Mouse (Mus musculus) erythroblast, embryonic 14.5 days (primary cell): ENCODE measurements around the gene Gna14. TPM values are rescaled to one million over a fixed set of nuclear protein-coding genes. Genes with fewer than 3 reads are reported as not detected.

Source experiments
- H3K27me3 ChIP-seq: 2 replicates; pipeline ENCODE4 v1.6.1; 2012; ENCODE audit warnings: inconsistent platforms; ENCODE audit not compliant: control insufficient read depth
- H3K36me3 ChIP-seq: 2 replicates; pipeline ENCODE4 v1.6.1; 2012; ENCODE audit warnings: mild to moderate bottlenecking, inconsistent platforms; ENCODE audit not compliant: control insufficient read depth
- H3K4me1 ChIP-seq: 2 replicates; pipeline ENCODE4 v1.6.1; 2012; ENCODE audit warnings: inconsistent platforms; ENCODE audit not compliant: control insufficient read depth
- H3K4me3 ChIP-seq: replicated peaks from 2 replicates; pipeline ENCODE3; 2012; ENCODE audit warnings: moderate library complexity, mild to moderate bottlenecking, inconsistent platforms
- H3K9me3 ChIP-seq: 2 replicates; pipeline ENCODE4 v1.6.1; 2012; ENCODE audit warnings: low read length, inconsistent platforms, mixed read lengths; ENCODE audit not compliant: control insufficient read depth
- GATA1 ChIP-seq: IDR thresholded peaks from 2 replicates; pipeline ENCODE4 v1.6.1; 2012; ENCODE audit warnings: low read length, inconsistent platforms, mixed read lengths
- TAL1 ChIP-seq: IDR thresholded peaks from 3 replicates; pipeline ENCODE4 v1.6.1; 2012; ENCODE audit warnings: low read length, inconsistent platforms, mixed read lengths
- polyA plus RNA-seq: library from polyadenylated mRNA; stranded (reverse); fragments of >175 nt; gene quantifications from 2 replicates; pipeline ENCODE4 v1.2.3, GENCODE M21; 2012

The Gna14 gene
- polyA plus RNA-seq, 1 experiment: not detected

DNA sequence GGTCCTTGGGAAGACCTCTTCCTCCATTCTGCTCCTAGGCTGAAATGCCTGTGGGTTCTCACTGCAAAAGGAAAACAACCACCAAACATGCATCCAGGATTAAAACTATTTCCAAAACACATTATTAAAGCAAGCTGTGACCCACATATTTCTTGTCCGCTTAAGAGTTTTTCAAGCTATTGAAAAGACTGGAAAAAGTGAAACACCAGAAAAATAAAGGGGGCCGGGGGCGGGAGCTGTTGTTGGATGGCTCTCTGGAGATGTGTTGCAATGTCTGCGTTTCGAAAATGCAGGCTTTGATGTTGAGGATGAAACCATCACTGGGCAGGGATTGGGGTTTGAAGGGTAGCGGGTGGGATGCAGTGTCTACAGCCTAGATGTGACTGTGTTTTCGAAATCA, 149.0 kb downstream of the Gna14 start:
- Histone ChIP-seq H3K36me3 (no peaks in the 10 kb centered on the region), H3K4me1 (no peaks in the 10 kb centered on the region), H3K9me3 (no peaks in the 10 kb centered on the region), H3K4me3 (no peak overlapping the region), H3K27me3 (no peaks in the 10 kb centered on the region)
- TF ChIP-seq TAL1 (no peak), GATA1 (no peak)

- Histone ChIP-seq H3K36me3 (no peaks in the 10 kb centered on the region), H3K4me3 (no peak overlapping the region), H3K27me3 (no peaks in the 10 kb centered on the region), H3K9me3 (no peaks in the 10 kb centered on the region), H3K4me1 (no peaks in the 10 kb centered on the region)
- TF ChIP-seq GATA1 (no peak), TAL1 (no peak)
These were observed 149.8 kb downstream of the Gna14 start for GRCm38 (mm10) chr19:16585379-16585778.

GRCm38 (mm10) chr19:16593256-16593974, 157.9 kb downstream of the Gna14 start:
- H3K36me3 ChIP-seq: no peaks in the 10 kb centered on the region
- no peaks in the 10 kb centered on the region for H3K27me3 ChIP-seq
- H3K9me3 ChIP-seq: no peaks in the 10 kb centered on the region
- H3K4me3 ChIP-seq: no peak overlapping the region
- TF ChIP-seq GATA1 (no peak), TAL1 (no peak)
- no peaks in the 10 kb centered on the region for H3K4me1 ChIP-seq

DNA sequence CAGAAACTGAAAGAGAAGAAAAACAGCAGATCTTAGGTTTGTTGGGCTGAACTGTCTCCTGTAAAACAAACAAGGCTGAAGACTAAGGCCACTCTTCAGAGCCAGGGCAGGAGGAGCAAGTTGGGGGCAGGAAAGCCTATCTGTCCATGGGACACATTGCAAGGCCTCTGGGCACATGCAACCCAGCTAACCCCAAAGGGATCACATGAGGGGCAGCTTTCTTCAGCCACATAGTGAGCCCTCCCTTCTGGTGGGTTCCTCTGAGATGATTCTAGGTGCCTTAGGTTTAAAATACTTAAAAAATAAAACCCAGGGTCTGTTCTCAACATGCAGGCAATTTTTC, 158.4 kb downstream of the Gna14 start:
- H3K36me3 ChIP-seq: no peaks in the 10 kb centered on the region
- H3K4me1 ChIP-seq: no peaks in the 10 kb centered on the region
- no peak overlapping the region for H3K4me3 ChIP-seq
- TF ChIP-seq TAL1 (no peak), GATA1 (no peak)
- H3K9me3 ChIP-seq: no peaks in the 10 kb centered on the region
- H3K27me3 ChIP-seq: no peaks in the 10 kb centered on the region

- Histone ChIP-seq H3K4me1 (no peaks in the 10 kb centered on the region), H3K36me3 (no peaks in the 10 kb centered on the region), H3K27me3 (no peaks in the 10 kb centered on the region), H3K9me3 (no peaks in the 10 kb centered on the region), H3K4me3 (no peak overlapping the region)
- TF ChIP-seq GATA1 (no peak), TAL1 (no peak)
These were observed 161.7 kb downstream of the Gna14 start for GRCm38 (mm10) chr19:16597216-16597615.

DNA sequence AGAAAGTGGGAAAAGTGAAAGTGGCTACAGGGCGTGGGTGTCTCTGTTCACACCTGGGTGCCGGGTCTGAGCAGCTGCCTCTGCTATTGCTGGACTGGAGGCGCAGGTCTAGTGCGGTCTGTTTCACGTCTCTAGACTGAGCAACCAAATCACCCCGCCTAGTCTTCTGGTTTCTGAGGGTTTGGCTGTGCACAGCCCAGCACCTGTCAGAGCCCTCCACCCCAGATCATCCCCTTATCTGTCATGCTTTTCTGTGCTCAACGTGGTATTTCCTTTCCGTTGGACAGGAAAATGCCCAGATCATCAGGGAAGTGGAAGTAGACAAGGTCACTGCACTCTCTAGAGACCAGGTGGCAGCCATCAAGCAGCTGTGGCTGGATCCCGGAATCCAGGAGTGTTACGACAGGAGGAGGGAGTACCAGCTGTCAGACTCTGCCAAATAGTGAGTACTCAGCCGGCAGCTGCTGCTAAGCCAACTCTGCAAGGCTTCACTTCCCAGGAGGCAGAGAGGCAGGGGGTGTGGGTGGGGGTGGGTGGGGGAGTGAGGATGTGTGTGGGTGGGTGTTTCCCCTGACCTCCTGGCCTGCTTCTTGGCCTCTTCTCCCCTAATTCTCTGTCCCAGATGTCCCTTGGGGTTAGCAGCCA, 163.2 kb downstream of the Gna14 start:
- Histone ChIP-seq H3K9me3 (no peaks in the 10 kb centered on the region), H3K27me3 (no peaks in the 10 kb centered on the region), H3K4me1 (no peaks in the 10 kb centered on the region), H3K4me3 (no peak overlapping the region), H3K36me3 (no peaks in the 10 kb centered on the region)
- TF ChIP-seq TAL1 (no peak), GATA1 (no peak)

DNA sequence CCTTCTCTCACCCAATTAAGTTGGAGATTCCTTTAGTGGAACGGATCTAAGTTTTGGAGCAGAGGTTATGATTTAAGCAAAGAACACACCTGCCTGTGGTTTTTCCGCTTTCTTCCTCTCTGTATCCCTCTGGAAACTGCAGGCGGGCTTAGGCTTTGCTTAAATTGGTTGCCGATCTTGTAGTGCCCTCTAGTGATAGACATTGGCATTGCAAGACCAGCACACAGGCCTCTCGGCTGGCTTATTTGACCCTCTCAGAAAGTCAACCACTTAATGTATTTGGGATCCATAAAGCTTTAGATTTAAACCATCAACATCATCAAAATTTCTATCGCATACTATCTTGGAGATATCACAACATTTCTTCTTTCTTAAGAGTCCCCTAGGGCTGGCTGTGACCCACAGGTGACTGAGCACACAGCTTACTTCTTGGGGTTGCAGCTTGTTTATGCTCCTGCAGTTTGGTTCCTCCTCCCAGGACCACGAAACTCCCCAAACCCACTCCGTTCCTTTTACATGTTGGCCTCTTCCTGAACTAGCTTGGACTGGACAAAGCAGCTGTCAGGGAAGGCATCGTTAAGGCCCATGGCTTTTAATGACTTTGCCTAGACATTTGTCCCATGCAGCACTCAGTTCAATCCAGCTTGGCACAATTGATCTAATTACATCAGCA, 163.9 kb downstream of the Gna14 start:
- Histone ChIP-seq H3K4me3 (no peak overlapping the region), H3K9me3 (no peaks in the 10 kb centered on the region), H3K4me1 (no peaks in the 10 kb centered on the region), H3K27me3 (no peaks in the 10 kb centered on the region), H3K36me3 (no peaks in the 10 kb centered on the region)
- TF ChIP-seq TAL1 (no peak), GATA1 (no peak)

- Histone ChIP-seq H3K9me3 (no peaks in the 10 kb centered on the region), H3K36me3 (no peaks in the 10 kb centered on the region), H3K4me3 (no peak overlapping the region), H3K27me3 (no peaks in the 10 kb centered on the region), H3K4me1 (no peaks in the 10 kb centered on the region)
- TF ChIP-seq GATA1 (no peak), TAL1 (no peak)
These were observed 166.5 kb downstream of the Gna14 start for GRCm38 (mm10) chr19:16602026-16602425.

GRCm38 (mm10) chr19:16607634-16608033, 172.1 kb downstream of the Gna14 start:
- Histone ChIP-seq H3K36me3 (peaks cover 8% of the 10 kb centered on the region), H3K27me3 (no peaks in the 10 kb centered on the region), H3K4me1 (no peaks in the 10 kb centered on the region), H3K4me3 (no peak overlapping the region), H3K9me3 (no peaks in the 10 kb centered on the region)
- no peak for TF ChIP-seq GATA1
- no peak for TF ChIP-seq TAL1
